Mouse (Mus musculus) layer of hippocampus, postnatal 36 days (tissue): Measurements from ENCODE around the gene Mbnl1. TPM values are rescaled to one million over a fixed set of nuclear protein-coding genes. Genes with fewer than 3 reads are reported as not detected.

Source experiments
- DNase-seq, 2 experiments: peaks; one replicate each; pipeline ENCODE4 v3.0.0; 2022
- total RNA-seq, 2 experiments: library from RNA; stranded (reverse); gene quantifications; 2 replicates each; pipeline ENCODE4 v1.2.3; 2021

Mbnl1 gene
- total RNA-seq, 2 experiments from 2014 or later = 126 to 129 TPM

- no peak for DNase-seq
Observed at GRCm38 (mm10) chr3:60570491-60571022, 97.9 kb downstream of the Mbnl1 start.

GRCm38 (mm10) chr3:60571493-60571892 lies 98.9 kb downstream of the Mbnl1 start:
- DNase-seq = no peak

- DNase-seq = no peak
Observed at GRCm38 (mm10) chr3:60574199-60574598, 101.6 kb downstream of the Mbnl1 start.

- DNase-seq = no peak
Observed at GRCm38 (mm10) chr3:60574849-60575524, 102.4 kb downstream of the Mbnl1 start.

GRCm38 (mm10) chr3:60575945-60576344 lies 103.3 kb downstream of the Mbnl1 start:
- DNase-seq = no peak

GRCm38 (mm10) chr3:60576366-60577046 lies 103.9 kb downstream of the Mbnl1 start:
- no peak for DNase-seq

- DNase-seq = no peak
Observed at GRCm38 (mm10) chr3:60579880-60580279, 107.2 kb downstream of the Mbnl1 start.

GRCm38 (mm10) chr3:60580699-60581098 lies 108.1 kb downstream of the Mbnl1 start:
- DNase-seq = no peak

- DNase-seq = no peak
Observed at GRCm38 (mm10) chr3:60582154-60582553, 109.5 kb downstream of the Mbnl1 start.

GRCm38 (mm10) chr3:60582620-60583019 lies 110.0 kb downstream of the Mbnl1 start:
- DNase-seq = no peak

- no peak for DNase-seq
Observed at GRCm38 (mm10) chr3:60584704-60585103, 112.1 kb downstream of the Mbnl1 start.

- no peak for DNase-seq
Observed at GRCm38 (mm10) chr3:60586046-60586445, 113.4 kb downstream of the Mbnl1 start.

GRCm38 (mm10) chr3:60587149-60587548 lies 114.5 kb downstream of the Mbnl1 start:
- no peak for DNase-seq

- no peak for DNase-seq
Observed at GRCm38 (mm10) chr3:60589361-60589760, 116.7 kb downstream of the Mbnl1 start.

- no peak for DNase-seq
Observed at GRCm38 (mm10) chr3:60595606-60596005, 123.0 kb downstream of the Mbnl1 start.

GRCm38 (mm10) chr3:60596985-60597384 lies 124.4 kb downstream of the Mbnl1 start:
- no peak for DNase-seq

GRCm38 (mm10) chr3:60601686-60602085 lies 129.1 kb downstream of the Mbnl1 start:
- peak; percentile 64 to 70 for DNase-seq

- no peak for DNase-seq
Observed at GRCm38 (mm10) chr3:60602923-60603549, 130.4 kb downstream of the Mbnl1 start.

- no peak for DNase-seq
Observed at GRCm38 (mm10) chr3:60603637-60604036, 131.0 kb downstream of the Mbnl1 start.

- DNase-seq = no peak
Observed at GRCm38 (mm10) chr3:60604205-60604604, 131.6 kb downstream of the Mbnl1 start.

GRCm38 (mm10) chr3:60608952-60609403 lies 136.3 kb downstream of the Mbnl1 start:
- no peak for DNase-seq

- DNase-seq = peak in 1 of 2 experiments; percentile 35
Observed at GRCm38 (mm10) chr3:60611839-60612238, 139.2 kb downstream of the Mbnl1 start.

GRCm38 (mm10) chr3:60613121-60613520 lies 140.5 kb downstream of the Mbnl1 start:
- DNase-seq = no peak
